Mouse (Mus musculus): ENCODE measurements around the gene Iqch.
"Not testable (repeated sequence)": the region's sequence is repeated elsewhere in the genome, so short reads cannot be mapped to it uniquely, and the experiment has no call there.

The Iqch gene

GRCm38 (mm10) chr9:63556316-63556715, 46.0 kb downstream of the Iqch start:
- DNase-seq: no peak

- DNase-seq: no peak
Measured at GRCm38 (mm10) chr9:63555460-63555990, 46.8 kb downstream of the Iqch start.

GRCm38 (mm10) chr9:63553628-63554027, 48.7 kb downstream of the Iqch start:
- no peak for DNase-seq

GRCm38 (mm10) chr9:63550701-63551100, 51.6 kb downstream of the Iqch start:
- DNase-seq: not testable (repeated sequence)

GRCm38 (mm10) chr9:63548966-63549365, 53.3 kb downstream of the Iqch start:
- DNase-seq: no peak

- no peak for DNase-seq
Measured at GRCm38 (mm10) chr9:63541926-63542325, 60.4 kb downstream of the Iqch start.

GRCm38 (mm10) chr9:63541301-63541700, 61.0 kb downstream of the Iqch start:
- no peak for DNase-seq

GRCm38 (mm10) chr9:63537489-63537888, 64.8 kb downstream of the Iqch start:
- no peak for DNase-seq

GRCm38 (mm10) chr9:63535042-63535441, 67.3 kb downstream of the Iqch start:
- DNase-seq: no peak

- DNase-seq: no peak
Measured at GRCm38 (mm10) chr9:63534371-63534780, 67.9 kb downstream of the Iqch start.

- no peak for DNase-seq
Measured at GRCm38 (mm10) chr9:63532966-63533711, 69.2 kb downstream of the Iqch start.

- DNase-seq: no peak
Measured at GRCm38 (mm10) chr9:63523937-63524253, 78.4 kb downstream of the Iqch start.

GRCm38 (mm10) chr9:63523251-63523936, 78.9 kb downstream of the Iqch start:
- DNase-seq: no peak

- peak; percentile 56 for DNase-seq
Measured at GRCm38 (mm10) chr9:63512851-63513250, 89.4 kb downstream of the Iqch start.

GRCm38 (mm10) chr9:63511034-63511433, 91.3 kb downstream of the Iqch start:
- no peak for DNase-seq

GRCm38 (mm10) chr9:63507110-63507509, 95.2 kb downstream of the Iqch start:
- peak; percentile 69 for DNase-seq

GRCm38 (mm10) chr9:63503890-63504289, 98.4 kb downstream of the Iqch start:
- DNase-seq: peak; percentile 68

- DNase-seq: no peak
Measured at GRCm38 (mm10) chr9:63501516-63501915, 100.8 kb downstream of the Iqch start.

- no peak for DNase-seq
Measured at GRCm38 (mm10) chr9:63499912-63500311, 102.4 kb downstream of the Iqch start.

GRCm38 (mm10) chr9:63495786-63496185, 106.5 kb downstream of the Iqch start:
- no peak for DNase-seq

- no peak for DNase-seq
Measured at GRCm38 (mm10) chr9:63493746-63494145, 108.5 kb downstream of the Iqch start.

- peak; percentile 28 for DNase-seq
Measured at GRCm38 (mm10) chr9:63492291-63492690, 110.0 kb downstream of the Iqch start.

GRCm38 (mm10) chr9:63490521-63491307, 111.6 kb downstream of the Iqch start:
- DNase-seq: no peak
